Mouse (Mus musculus): ENCODE measurements around the gene Iqcf4. TPM values are rescaled to one million over a fixed set of nuclear protein-coding genes. Genes with fewer than 3 reads are reported as not detected.

The Iqcf4 gene
- total RNA-seq, 2 experiments from 2014 or later = not detected

GRCm38 (mm10) chr9:106519909-106520308 is 50.9 kb downstream of the Iqcf4 start:
- no peak for DNase-seq
- intact Hi-C loops (cut with DNase I) = no loop called here

DNA sequence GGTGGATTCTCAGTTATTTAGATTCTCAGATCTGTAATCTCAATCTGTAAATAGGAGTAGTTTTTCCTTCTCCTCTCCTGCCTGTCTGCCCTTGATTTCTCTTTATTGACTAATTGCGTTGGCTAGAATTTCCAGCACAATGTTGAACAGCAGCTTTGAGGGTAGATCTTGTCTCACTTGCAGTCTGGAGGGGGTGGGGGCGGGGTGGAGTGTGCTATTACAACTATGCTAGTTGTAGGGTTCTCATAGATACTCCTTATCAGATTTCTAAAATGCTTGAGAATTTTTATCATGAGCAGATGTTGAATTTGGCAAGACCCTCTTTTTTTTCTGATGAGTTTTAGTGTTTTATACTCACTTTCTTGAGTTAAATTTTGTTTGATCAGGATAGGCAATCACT is 51.4 kb downstream of the Iqcf4 start:
- intact Hi-C loops (cut with DNase I) = no loop called here
- no peak for DNase-seq

Other genes with a start within 250 kb of the Iqcf4 start
- 10 to 100 TPM; 53.2 to 53.9 TPM for gene Dusp7, start 202.4 kb downstream of the Iqcf4 start, total RNA-seq (2021)
- gene Rpl29, start 141.5 kb downstream of the Iqcf4 start, total RNA-seq (2021) = 100 to 1,000 TPM; 307 to 348 TPM
- 10 to 100 TPM; 16.2 to 18.9 TPM for gene Acy1, start 132.7 kb downstream of the Iqcf4 start, total RNA-seq (2021)
- 1 to 10 TPM; 6.8 to 8.9 TPM for gene Abhd14b, start 123.5 kb downstream of the Iqcf4 start, total RNA-seq (2021)
- 10 to 100 TPM; 21.9 to 22.0 TPM for gene Abhd14a, start 123.3 kb downstream of the Iqcf4 start, total RNA-seq (2021)
- 10 to 100 TPM; 62.4 to 68.8 TPM for gene Pcbp4, start 117.7 kb downstream of the Iqcf4 start, total RNA-seq (2021)
- under 1 TPM in 1 of 2 experiments, not detected in 1; 0.10 TPM for gene Gpr62, start 105.1 kb downstream of the Iqcf4 start, total RNA-seq (2021)
- gene Rrp9, start 95.0 kb downstream of the Iqcf4 start, total RNA-seq (2021) = 10 to 100 TPM; 19.3 to 20.3 TPM
- 10 to 100 TPM; 18.1 to 19.0 TPM for gene Parp3, start 94.0 kb downstream of the Iqcf4 start, total RNA-seq (2021)
- not detected for gene Iqcf1, start 71.0 kb downstream of the Iqcf4 start, total RNA-seq (2021)
- gene Iqcf5, start 56.4 kb downstream of the Iqcf4 start, total RNA-seq (2021) = not detected
- gene Iqcf3, start 9.4 kb downstream of the Iqcf4 start, total RNA-seq (2021) = not detected
- gene Iqcf6, start 55.6 kb upstream of the Iqcf4 start, total RNA-seq (2021) = not detected
- not detected for gene Grm2, start 85.1 kb upstream of the Iqcf4 start, total RNA-seq (2021)
- 10 to 100 TPM; 35.1 to 39.4 TPM for gene Tex264, start 114.9 kb upstream of the Iqcf4 start, total RNA-seq (2021)
- gene Rad54l2, start 218.2 kb upstream of the Iqcf4 start, total RNA-seq (2021) = 10 to 100 TPM; 11.7 to 11.8 TPM